Mouse (Mus musculus): ENCODE data around the gene Kcnk18. TPM values are rescaled to one million over a fixed set of nuclear protein-coding genes. Genes with fewer than 3 reads are reported as not detected.

The Kcnk18 gene
- polyA plus RNA-seq, 1 experiment from 2014 or later = not detected

DNA sequence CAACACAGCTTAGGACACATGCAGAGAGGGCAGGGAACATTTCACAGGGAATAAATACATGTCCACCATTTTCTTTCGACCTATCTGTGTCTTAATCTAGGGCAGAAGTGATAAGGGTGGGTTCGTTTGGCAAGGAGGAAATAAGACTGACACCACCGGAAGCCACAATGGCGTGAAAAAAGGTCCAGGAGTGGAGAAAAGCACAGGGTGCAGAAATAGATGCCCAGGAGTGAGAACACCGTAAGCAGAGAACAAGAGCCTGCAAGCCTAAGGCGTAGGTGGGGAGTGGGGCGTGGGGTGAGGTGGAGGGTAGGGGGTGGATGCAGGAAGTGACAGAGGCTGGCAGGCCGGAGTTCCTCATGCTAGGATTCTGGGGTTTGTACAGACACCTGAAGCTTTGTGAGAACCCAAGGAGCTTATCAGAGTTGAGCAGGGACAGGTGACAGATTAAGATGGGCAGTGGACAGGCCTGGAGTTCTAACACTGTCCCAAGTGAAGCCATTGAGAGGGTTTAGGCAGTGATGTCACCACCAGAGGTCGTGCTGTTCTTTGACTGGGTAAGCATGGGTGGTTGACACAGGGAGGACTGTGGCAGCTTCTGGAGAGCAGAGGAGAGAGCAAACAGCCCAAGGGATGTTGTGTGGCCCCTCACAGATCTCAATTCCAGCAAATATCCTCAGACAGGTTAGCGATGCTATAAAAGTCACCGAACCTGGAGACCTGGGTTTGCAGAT lies 29.7 kb downstream of the Kcnk18 start:
- POLR2A ChIA-PET = no interaction called here
- in situ Hi-C loops (cut with MboI; ENCODE audit: low pct_unique_long_range_greater_than_20kb) = loop anchor here (10.0 to 25.0 kb wide), 3 partner anchors 136 to 1089 kb away; no protein-coding TSS in a partner anchor
- CTCF ChIA-PET = interaction anchor here (0.9 kb wide), 1 partner anchor 31 kb away, joined by 3 read pairs; no protein-coding TSS in a partner anchor
- ATAC-seq (no peak), DNase-seq (ENCODE audit: low read depth, low spot score) (no peak)
- TF ChIP-seq CTCF (IDR thresholded peaks at IDR 0.05) = no peak
- H3K27me3 ChIP-seq = no peaks in the 10 kb centered on the region

DNA sequence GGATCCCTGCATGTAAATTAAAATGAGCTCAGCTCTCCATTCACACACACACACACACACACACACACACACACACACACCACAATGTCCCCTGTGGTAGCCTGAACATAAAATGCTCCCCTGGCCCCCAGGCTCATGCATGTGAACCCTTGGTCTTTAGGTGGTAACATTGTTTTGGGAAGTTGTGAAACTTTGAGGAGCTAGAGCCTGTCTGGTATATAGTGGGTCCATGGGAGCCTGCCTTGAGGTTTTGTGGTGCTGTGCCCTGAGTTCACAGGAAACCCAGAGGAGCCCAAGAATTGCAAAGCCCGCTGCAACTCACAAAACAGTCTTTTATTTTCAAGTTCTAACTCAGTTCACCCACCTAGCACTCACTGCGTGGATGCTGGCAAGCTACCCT lies 33.6 kb downstream of the Kcnk18 start:
- DNase-seq (ENCODE audit: low read depth, low spot score) (no peak), ATAC-seq (no peak)
- in situ Hi-C loops (cut with MboI; ENCODE audit: low pct_unique_long_range_greater_than_20kb) = no loop called here
- CTCF ChIA-PET = no interaction called here
- POLR2A ChIA-PET = no interaction called here
- no peak for TF ChIP-seq CTCF (IDR thresholded peaks at IDR 0.05)
- H3K27me3 ChIP-seq = peaks cover 22% of the 10 kb centered on the region

DNA sequence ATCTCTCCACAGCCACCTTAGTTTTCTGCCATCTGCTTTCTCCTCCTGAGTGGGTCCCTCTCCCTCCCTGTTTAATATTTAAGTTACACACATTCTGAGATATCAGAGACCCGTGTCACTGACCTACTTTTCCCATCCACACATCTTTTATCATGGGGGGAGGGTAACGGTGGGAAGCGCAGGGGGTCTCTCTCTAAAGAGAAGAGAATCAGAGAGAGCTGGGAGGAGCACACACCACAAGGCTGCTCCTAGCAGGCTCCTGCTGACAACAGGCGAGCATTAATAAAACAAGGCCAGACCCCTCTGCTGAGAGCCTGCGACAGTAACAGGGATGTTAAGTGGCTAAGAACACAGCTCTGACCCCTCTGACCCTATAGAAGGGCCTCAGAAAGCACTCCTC lies 40.6 kb downstream of the Kcnk18 start:
- no peak for DNase-seq (ENCODE audit: low read depth, low spot score)
- ATAC-seq = no peak
- in situ Hi-C loops (cut with MboI; ENCODE audit: low pct_unique_long_range_greater_than_20kb) = no loop called here
- ChIA-PET CTCF (no interaction called here), POLR2A (no interaction called here)
- TF ChIP-seq CTCF (IDR thresholded peaks at IDR 0.05) = no peak
- peaks cover 55% of the 10 kb centered on the region for H3K27me3 ChIP-seq

DNA sequence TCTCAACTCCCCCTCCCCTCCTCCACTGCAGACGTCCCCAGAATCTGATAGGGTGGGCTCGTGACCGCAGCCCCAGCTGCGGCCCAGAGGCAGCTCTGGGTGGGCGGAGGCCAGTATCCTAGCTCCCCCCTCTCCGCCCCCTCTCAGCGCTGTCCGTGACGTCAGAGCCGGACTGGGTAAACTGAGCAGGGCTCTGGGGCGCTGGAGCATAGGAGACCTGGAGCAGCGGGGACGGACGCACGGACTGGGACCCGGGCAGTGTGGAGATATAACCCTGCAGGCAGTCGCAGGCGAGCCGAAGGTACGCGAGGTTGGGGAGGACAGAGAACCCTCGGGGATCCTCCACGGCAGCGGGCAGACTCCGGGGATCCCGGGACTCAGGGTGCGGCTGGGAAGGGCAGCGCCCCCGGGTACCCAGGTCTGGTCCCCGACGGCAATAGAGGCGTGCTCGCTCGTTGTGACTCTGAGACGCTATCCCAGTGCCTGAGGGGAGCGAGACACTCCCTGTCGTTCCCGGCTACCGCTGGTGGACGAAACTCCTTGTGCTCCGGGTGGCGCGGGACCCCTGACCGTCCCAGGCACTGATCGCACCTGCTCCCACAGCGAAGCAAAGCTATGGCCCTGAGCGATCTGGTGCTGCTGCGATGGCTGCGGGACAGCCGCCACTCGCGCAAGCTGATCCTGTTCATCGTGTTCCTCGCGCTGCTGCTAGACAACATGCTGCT lies 41.9 kb downstream of the Kcnk18 start, which contains the start of gene Slc18a2:
Gene Slc18a2, plus strand, starts transcription at position 179 of the 725 bp plus-strand sequence.
- in situ Hi-C loops (cut with MboI; ENCODE audit: low pct_unique_long_range_greater_than_20kb) = no loop called here
- ChIA-PET POLR2A (no interaction called here), CTCF (no interaction called here)
- peaks cover 49% of the 10 kb centered on the region for H3K27me3 ChIP-seq
- DNase-seq (ENCODE audit: low read depth, low spot score) (no peak), ATAC-seq (no peak)
- TF ChIP-seq CTCF (IDR thresholded peaks at IDR 0.05) = no peak

DNA sequence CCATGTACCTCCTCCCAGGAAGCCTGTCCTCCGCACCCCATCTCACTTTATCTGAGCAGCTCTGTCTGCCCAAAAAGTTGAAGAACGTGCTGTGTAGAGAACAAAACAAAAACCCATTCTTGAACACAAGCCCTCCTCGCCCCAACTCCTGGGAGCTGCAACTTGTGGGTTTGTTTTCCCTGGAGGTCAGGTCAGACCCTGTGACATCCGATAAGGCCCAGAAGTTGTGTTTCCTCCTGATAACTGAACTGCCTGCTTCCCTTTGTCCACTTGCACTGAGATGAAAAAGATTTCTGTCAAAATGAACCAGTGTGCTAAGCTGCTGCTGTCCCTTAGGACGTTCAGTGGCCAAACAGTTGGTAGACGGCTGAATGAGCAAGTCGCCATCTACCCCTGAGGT lies 42.6 kb downstream of the Kcnk18 start:
- H3K27me3 ChIP-seq = peaks cover 47% of the 10 kb centered on the region
- in situ Hi-C loops (cut with MboI; ENCODE audit: low pct_unique_long_range_greater_than_20kb) = no loop called here
- CTCF ChIA-PET = no interaction called here
- DNase-seq (ENCODE audit: low read depth, low spot score) = no peak
- POLR2A ChIA-PET = no interaction called here
- no peak for TF ChIP-seq CTCF (IDR thresholded peaks at IDR 0.05)
- ATAC-seq = no peak

DNA sequence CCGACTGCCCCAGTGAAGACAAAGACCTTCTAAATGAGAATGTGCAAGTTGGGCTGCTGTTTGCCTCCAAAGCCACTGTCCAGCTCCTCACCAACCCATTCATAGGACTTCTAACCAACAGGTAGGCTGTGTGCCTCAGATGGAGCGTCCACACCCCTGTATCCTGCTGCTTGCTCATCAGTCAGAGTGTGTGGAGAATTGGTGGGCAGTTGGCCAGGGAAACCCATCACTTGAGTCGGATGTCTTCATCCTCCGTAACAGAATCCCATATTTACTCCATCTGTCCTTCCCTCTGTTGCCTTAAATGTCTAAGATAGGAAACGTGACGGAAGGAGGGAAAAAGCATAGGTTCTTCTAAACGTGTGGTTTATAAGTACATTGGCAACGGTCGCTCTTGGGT lies 44.2 kb downstream of the Kcnk18 start:
- in situ Hi-C loops (cut with MboI; ENCODE audit: low pct_unique_long_range_greater_than_20kb) = no loop called here
- H3K27me3 ChIP-seq = peaks cover 32% of the 10 kb centered on the region
- CTCF ChIA-PET = interaction anchor here (1.3 kb wide), 1 partner anchor 11 kb away, joined by 4 read pairs; no protein-coding TSS in a partner anchor
- TF ChIP-seq CTCF (IDR thresholded peaks at IDR 0.05) = no peak
- ATAC-seq = no peak
- no peak for DNase-seq (ENCODE audit: low read depth, low spot score)
- POLR2A ChIA-PET = no interaction called here

DNA sequence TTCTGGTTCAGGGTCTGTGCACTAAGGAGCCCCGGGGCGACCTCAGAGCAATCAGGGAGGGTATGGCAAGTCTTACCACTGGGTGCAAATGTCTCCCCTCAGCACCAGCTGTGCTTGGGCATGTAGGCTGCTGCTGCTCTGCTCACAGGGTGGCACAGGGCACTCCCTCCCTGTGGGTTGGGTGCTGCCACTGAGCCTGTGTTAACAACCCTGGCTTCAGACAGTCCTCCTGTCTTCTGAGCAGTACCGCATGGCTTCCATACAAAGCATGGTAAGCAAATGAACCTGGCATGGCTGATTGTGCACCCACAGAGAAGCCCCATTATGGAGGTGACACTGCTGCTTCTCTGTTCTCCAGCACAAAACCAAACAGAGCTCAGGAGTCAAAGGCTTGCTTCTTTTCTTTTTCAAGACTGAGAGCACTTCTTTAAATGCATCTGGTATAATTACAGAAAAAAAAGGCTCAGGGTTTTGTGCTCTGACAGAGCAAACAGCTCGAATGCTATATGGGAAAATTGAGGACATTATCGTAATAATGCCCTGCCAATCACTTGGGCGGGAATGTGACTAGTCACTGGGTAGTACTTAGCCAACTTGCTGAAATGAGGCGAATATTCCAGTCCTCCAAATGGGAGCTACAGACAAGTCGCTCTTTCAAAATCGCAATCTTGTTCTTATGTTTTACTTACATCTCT lies 46.0 kb downstream of the Kcnk18 start:
- ATAC-seq (no peak), DNase-seq (ENCODE audit: low read depth, low spot score) (no peak)
- in situ Hi-C loops (cut with MboI; ENCODE audit: low pct_unique_long_range_greater_than_20kb) = no loop called here
- TF ChIP-seq CTCF (IDR thresholded peaks at IDR 0.05) = no peak
- peaks cover 15% of the 10 kb centered on the region for H3K27me3 ChIP-seq
- ChIA-PET POLR2A (no interaction called here), CTCF (interaction anchor here (1.2 to 1.3 kb wide), 2 partner anchors 9 to 26 kb away, joined by 4 read pairs; no protein-coding TSS in a partner anchor)

DNA sequence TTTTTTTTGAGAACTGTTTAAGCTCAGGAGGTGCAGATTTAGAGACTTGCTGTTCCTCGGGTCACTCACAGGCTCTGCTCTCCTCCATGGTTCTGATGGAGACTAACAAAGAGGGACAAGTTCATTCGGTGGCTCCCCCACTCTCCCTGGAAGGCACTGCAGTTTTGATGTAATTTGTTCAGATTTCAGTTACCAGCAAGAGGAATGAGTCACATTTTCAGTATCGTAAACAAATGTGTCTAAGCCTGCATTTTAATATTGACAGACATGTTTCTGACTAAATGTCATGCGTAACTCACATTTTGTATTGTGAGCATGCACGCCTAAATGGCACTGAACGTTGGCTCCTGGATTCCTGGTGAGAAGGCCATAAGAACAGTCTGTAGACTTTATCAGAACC lies 46.9 kb downstream of the Kcnk18 start:
- no peak for TF ChIP-seq CTCF (IDR thresholded peaks at IDR 0.05)
- ChIA-PET CTCF (no interaction called here), POLR2A (no interaction called here)
- H3K27me3 ChIP-seq = peaks cover 9% of the 10 kb centered on the region
- DNase-seq (ENCODE audit: low read depth, low spot score) = no peak
- in situ Hi-C loops (cut with MboI; ENCODE audit: low pct_unique_long_range_greater_than_20kb) = no loop called here
- ATAC-seq = no peak

DNA sequence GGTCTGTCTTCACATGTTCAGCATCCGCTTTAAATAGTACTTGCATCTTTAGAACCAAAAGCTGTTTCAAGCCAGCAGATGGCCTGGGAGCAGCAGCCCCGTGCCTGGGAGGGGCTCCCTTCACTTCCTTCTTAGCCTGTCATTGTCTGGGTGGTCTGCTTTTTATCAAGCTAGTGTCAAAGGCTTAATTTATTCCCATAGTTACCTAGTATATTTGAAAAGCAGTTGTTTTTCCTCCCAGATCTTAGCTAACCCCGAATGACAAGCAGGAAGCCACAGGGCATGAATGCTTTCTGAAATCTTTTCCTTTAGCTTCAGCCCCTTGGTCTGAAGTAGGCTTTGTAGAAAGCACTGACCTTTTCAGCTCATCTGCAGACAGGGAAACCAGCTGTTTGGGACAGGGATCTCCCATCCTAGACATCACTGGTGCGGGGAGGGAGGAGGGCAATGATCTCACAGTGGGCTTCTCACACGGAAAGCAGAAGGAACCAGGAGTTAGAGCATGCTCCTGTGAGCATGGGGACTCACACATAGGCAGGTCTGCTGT lies 48.5 kb downstream of the Kcnk18 start:
- in situ Hi-C loops (cut with MboI; ENCODE audit: low pct_unique_long_range_greater_than_20kb) = no loop called here
- TF ChIP-seq CTCF (IDR thresholded peaks at IDR 0.05) = no peak
- DNase-seq (ENCODE audit: low read depth, low spot score) (no peak), ATAC-seq (no peak)
- ChIA-PET CTCF (interaction anchor here (1.2 to 1.8 kb wide), 3 partner anchors 11 to 34 kb away, joined by 4 to 6 read pairs (median 4); no protein-coding TSS in a partner anchor), POLR2A (interaction anchor here (1.0 kb wide), 1 partner anchor 20 kb away, joined by 3 read pairs; no protein-coding TSS in a partner anchor)
- H3K27me3 ChIP-seq = no peaks in the 10 kb centered on the region

DNA sequence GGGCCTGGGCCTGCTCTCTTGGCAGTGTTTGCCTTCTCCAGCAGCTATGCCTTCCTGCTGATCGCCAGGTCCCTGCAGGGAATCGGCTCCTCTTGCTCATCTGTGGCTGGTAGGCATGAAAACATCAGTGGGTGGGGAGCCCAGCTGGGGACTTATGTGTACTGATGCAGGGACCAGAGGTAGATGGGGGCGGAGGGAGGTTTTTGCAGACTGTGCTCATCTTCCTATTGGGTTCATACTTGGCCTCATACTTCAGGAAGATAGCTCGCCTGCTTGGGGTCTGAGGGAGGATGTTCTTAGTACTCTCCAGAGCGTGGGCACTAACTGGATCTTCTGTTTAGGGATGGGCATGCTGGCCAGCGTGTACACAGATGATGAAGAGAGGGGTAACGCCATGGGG lies 54.2 kb downstream of the Kcnk18 start:
- POLR2A ChIA-PET = no interaction called here
- no peaks in the 10 kb centered on the region for H3K27me3 ChIP-seq
- DNase-seq (ENCODE audit: low read depth, low spot score) = no peak
- no peak for ATAC-seq
- in situ Hi-C loops (cut with MboI; ENCODE audit: low pct_unique_long_range_greater_than_20kb) = no loop called here
- no peak for TF ChIP-seq CTCF (IDR thresholded peaks at IDR 0.05)
- CTCF ChIA-PET = interaction anchor here (1.3 kb wide), 1 partner anchor 15 kb away, joined by 4 read pairs; no protein-coding TSS in a partner anchor
